Mouse (Mus musculus) urinary bladder, postnatal 36 days (tissue): ENCODE measurements around the gene Trim41.
A peak's percentile ranks its signal among the peaks of the same experiment; 100 is the strongest.
"Not testable (repeated sequence)": the region's sequence is repeated elsewhere in the genome, so short reads cannot be mapped to it uniquely, and the experiment has no call there.

ENCODE experiments used
- DNase-seq, 2 experiments: peaks; one replicate each; pipeline ENCODE4 v3.0.0; 2022; ENCODE audit warnings: low spot score in 2 of 2, mixed read lengths in 1 of 2

The Trim41 gene

GRCm38 (mm10) chr11:48816800-48817665 lies at the start of gene Trim41:
Gene Trim41 (minus strand): TSS chr11:48817353.
- DNase-seq, result peak; percentile 97 to 99

GRCm38 (mm10) chr11:48866481-48866880 lies 49.3 kb upstream of the Trim41 start:
- DNase-seq, result no peak

GRCm38 (mm10) chr11:48863808-48864207 lies 46.7 kb upstream of the Trim41 start:
- DNase-seq, result no peak

GRCm38 (mm10) chr11:48862784-48863319 lies 45.7 kb upstream of the Trim41 start:
- no peak for DNase-seq

GRCm38 (mm10) chr11:48859014-48859413 lies 41.9 kb upstream of the Trim41 start:
- DNase-seq, result no peak

GRCm38 (mm10) chr11:48853474-48854180 lies 36.5 kb upstream of the Trim41 start:
- peak; percentile 88 to 90 for DNase-seq

GRCm38 (mm10) chr11:48852624-48853473 lies 35.7 kb upstream of the Trim41 start:
- no peak for DNase-seq

GRCm38 (mm10) chr11:48852190-48852589 lies 35.0 kb upstream of the Trim41 start:
- no peak for DNase-seq

GRCm38 (mm10) chr11:48851270-48851995 lies 34.3 kb upstream of the Trim41 start:
- DNase-seq, result no peak

GRCm38 (mm10) chr11:48850240-48850639 lies 33.1 kb upstream of the Trim41 start:
- no peak for DNase-seq

- DNase-seq, result no peak
Observed at GRCm38 (mm10) chr11:48846881-48847280, 29.7 kb upstream of the Trim41 start.

GRCm38 (mm10) chr11:48846362-48846761 lies 29.2 kb upstream of the Trim41 start:
- DNase-seq, result not testable (repeated sequence)

- no peak for DNase-seq
Observed at GRCm38 (mm10) chr11:48845244-48845815, 28.2 kb upstream of the Trim41 start.

- DNase-seq, result no peak
Observed at GRCm38 (mm10) chr11:48844309-48844708, 27.2 kb upstream of the Trim41 start.

- DNase-seq, result no peak
Observed at GRCm38 (mm10) chr11:48843202-48843601, 26.0 kb upstream of the Trim41 start.

- no peak for DNase-seq
Observed at GRCm38 (mm10) chr11:48842378-48842792, 25.2 kb upstream of the Trim41 start.

GRCm38 (mm10) chr11:48841213-48841612 lies 24.1 kb upstream of the Trim41 start:
- no peak for DNase-seq

- DNase-seq, result no peak
Observed at GRCm38 (mm10) chr11:48840805-48841204, 23.7 kb upstream of the Trim41 start.

GRCm38 (mm10) chr11:48838879-48839680 lies 21.9 kb upstream of the Trim41 start:
- DNase-seq, result no peak
